Mouse (Mus musculus) embryo, embryonic 10.5 days (tissue): Measurements from ENCODE around the gene Trim8.

Experiments used
- DNase-seq: peaks from one replicate; pipeline ENCODE4 v3.0.0-alpha.2; 2015; ENCODE audit warnings: low spot score

Gene Trim8

DNA sequence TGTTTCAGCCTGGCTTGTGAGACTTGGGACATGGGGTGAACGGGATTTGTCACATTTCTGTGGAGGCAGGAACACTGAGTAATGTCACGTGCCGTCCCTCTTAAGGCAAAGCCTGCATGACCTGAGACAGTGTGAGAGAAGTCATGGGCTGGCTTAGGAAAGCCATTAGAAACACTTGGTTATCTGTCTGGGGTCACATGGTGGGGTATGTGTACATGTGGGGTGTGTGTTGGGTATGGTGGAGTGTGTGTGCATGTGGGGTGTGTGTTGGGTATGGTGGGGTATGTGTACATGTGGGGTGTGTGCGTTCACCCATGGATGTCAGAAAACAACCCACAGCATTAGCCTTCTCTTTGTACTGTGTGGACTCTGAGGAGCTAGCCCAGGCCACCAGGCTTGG lies 48.9 kb downstream of the Trim8 start:
- DNase-seq, result no peak

DNA sequence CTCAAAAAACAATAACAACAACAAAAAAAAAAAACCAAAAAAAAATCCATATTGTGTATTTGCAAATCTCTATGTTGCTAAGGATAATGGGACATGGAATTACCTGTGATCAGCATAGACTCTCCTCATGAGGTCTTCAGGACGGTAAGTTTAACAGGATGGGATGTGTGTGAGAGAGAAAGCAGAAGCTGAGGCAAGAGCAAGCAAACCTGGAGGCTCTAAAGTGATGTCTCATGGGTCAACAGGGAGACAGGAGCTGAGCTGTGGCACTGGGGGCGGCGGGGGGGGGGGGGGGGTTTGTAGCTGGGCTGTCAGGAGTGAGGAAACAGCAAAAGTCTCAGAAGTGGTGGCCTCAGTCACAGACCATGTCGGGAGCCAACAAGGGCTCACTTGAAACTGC lies 51.0 kb downstream of the Trim8 start:
- no peak for DNase-seq

DNA sequence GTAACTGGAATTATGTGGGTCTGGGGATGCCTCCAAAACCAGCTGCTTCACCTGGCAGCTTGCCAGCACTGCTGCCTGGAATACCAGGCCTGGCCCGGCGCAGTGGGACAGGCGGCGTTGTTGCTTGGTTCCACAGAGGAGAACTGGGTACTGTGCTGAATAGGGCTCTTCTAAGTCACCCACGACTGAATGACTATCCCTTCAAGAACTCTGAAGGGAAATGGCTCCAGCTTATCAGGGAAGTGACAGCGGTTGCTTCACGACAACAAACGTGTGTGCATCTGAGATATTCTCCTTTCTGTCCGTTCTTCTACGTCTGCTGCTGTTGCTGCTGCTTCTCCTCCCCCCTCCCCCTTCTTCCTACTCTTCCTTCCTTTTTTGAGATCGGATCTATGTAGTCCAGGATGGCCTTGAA lies 52.0 kb downstream of the Trim8 start:
- no peak for DNase-seq

DNA sequence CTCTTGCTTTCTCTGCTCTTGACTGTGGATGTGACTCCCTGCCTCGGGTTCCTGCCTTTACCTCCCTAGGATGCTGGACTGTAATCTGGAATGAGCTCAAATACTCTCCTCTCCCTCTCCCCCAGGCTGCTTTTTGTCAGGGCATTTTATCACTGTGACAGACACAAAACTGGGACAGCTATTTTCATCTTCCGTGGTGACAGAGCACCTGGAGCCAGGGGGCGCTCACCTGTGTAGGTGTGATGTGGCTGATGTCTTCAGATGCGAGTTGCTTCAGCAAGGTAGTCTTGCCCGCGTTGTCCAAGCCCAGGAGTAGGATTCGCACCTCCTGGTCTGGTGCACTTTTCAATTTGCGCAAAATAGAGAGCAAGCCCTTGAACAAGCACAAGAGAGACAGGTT lies 56.5 kb downstream of the Trim8 start:
- DNase-seq, result no peak

DNA sequence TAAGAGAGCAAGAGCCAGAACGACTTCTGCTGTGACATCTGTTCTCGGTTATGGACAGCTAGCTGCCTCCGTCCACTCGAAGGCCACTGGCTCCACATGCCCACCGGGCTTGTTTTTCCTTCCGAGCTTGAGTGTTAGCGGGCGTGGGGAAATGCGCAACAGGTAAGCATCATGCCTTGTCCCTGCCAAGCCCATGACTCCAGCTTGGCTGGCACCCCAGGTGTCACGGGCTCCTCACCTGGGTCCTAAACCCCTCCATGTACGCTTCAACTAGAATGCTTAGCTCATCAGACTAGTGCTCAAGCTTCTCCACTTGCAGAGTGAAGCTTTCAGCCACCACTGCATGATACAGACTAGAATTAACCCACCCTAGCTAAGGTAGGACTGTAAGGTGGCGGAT lies 57.1 kb downstream of the Trim8 start:
- no peak for DNase-seq

- DNase-seq, result peak; percentile 79
Measured at GRCm38 (mm10) chr19:46562132-46562531, 60.6 kb downstream of the Trim8 start.

DNA sequence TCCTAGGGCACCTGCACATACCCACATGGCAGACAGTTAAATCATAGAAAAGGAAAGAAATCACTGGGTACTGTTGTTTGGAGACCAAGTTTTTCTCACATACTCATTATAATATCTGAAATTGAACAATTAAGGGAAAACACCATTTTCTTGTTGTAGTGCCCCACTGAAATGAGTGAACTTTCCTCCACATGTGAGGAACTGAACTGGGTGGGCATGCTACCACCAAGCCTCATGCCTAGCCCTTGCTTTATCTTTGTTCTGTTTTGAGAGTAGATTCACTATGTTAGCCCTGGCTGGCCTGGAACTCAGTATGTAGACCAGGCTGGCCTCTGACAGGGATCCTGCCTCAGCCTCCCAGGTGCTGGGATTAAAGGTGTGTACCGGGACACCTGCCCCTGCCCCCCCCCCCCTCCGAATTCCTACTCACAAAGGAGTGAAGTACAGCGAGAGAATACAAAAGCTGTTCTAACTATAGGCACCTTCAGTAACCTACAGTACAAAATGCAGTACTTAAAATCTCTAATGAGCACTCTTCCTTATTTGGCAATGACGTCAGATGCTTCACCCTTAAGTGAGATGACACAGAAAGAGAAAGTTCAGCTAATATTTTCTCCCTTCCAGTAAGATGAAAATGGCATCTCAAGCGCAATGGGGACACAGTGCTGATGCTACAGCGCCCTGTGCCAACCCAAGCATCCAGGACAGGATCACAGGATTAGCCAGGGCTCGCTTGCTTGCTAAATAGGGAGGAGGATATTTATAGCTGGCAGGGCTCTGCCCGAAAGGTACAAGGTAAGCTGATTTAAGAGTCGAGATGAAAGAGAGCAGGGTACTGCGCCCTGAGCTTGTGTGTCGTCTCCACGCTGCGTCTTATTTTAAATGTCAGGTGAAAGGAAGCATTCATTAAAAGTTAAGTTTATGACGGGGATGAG lies 61.3 kb downstream of the Trim8 start:
- no peak for DNase-seq

GRCm38 (mm10) chr19:46563603-46564002 lies 62.1 kb downstream of the Trim8 start:
- DNase-seq, result no peak

DNA sequence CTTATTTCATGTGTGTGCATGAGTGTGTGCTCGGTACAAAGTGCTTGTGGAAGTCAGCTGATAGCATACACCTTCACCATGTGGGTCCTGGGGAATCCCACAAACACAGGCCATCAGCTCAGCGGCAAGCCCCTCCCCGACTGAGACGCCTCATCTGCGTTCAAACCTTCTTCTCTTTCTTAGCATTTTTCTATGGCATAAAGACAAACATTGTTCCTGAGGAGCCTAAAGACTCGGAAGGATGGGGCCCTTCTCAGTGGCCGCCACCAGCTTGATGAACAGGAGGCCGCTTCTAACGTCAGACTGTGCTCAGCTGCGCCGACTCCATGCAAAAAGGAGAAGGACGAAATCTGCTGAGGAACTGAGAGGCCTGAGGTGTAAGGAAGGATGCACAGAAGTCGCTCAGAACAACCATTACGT lies 62.6 kb downstream of the Trim8 start:
- no peak for DNase-seq
